Mouse (Mus musculus) embryo, embryonic 11 days (tissue): Measurements from ENCODE around the gene Cltb.
"Not testable (repeated sequence)": the region's sequence is repeated elsewhere in the genome, so short reads cannot be mapped to it uniquely, and the experiment has no call there.

Experiments used
- DNase-seq: peaks from one replicate; pipeline ENCODE4 v3.0.0-alpha.2; 2015

Gene Cltb

GRCm38 (mm10) chr13:54610972-54611754 lies at the start of gene Cltb:
Gene Cltb, minus strand, starts transcription at chr13:54611344.
- DNase-seq = peak; percentile 88

- DNase-seq = no peak
These were observed 49.7 kb upstream of the Cltb start for GRCm38 (mm10) chr13:54660877-54661276.

GRCm38 (mm10) chr13:54650461-54650860 lies 39.3 kb upstream of the Cltb start:
- no peak for DNase-seq

- DNase-seq = no peak
These were observed 23.9 kb upstream of the Cltb start for GRCm38 (mm10) chr13:54635011-54635410.

- DNase-seq = no peak
These were observed 21.7 kb upstream of the Cltb start for GRCm38 (mm10) chr13:54632731-54633277.

GRCm38 (mm10) chr13:54629128-54629527 lies 18.0 kb upstream of the Cltb start:
- DNase-seq = no peak

GRCm38 (mm10) chr13:54621960-54622521 lies 10.9 kb upstream of the Cltb start:
- DNase-seq = peak; percentile 46

- peak; percentile 98 for DNase-seq
These were observed 10.2 kb upstream of the Cltb start, which contains the start of gene Faf2 for GRCm38 (mm10) chr13:54621155-54621932. Gene Faf2, plus strand, starts transcription at chr13:54621784.

- no peak for DNase-seq
These were observed 5.9 kb upstream of the Cltb start for GRCm38 (mm10) chr13:54616998-54617397.

GRCm38 (mm10) chr13:54616307-54616706 lies 5.2 kb upstream of the Cltb start:
- DNase-seq = no peak

GRCm38 (mm10) chr13:54613141-54613540 lies 2.0 kb upstream of the Cltb start:
- DNase-seq = not testable (repeated sequence)

GRCm38 (mm10) chr13:54610613-54610971 lies 552 bp downstream of the Cltb start:
- DNase-seq = no peak

GRCm38 (mm10) chr13:54609301-54609700 lies 1.8 kb downstream of the Cltb start:
- DNase-seq = no peak

- DNase-seq = no peak
These were observed 2.5 kb downstream of the Cltb start for GRCm38 (mm10) chr13:54608666-54609065.

- no peak for DNase-seq
These were observed 3.1 kb downstream of the Cltb start for GRCm38 (mm10) chr13:54608002-54608401.

GRCm38 (mm10) chr13:54607204-54607603 lies 3.9 kb downstream of the Cltb start:
- DNase-seq = no peak

- no peak for DNase-seq
These were observed 5.7 kb downstream of the Cltb start for GRCm38 (mm10) chr13:54605426-54605825.

- DNase-seq = no peak
These were observed 6.9 kb downstream of the Cltb start for GRCm38 (mm10) chr13:54604221-54604620.

- no peak for DNase-seq
These were observed 7.6 kb downstream of the Cltb start for GRCm38 (mm10) chr13:54603501-54603900.

- no peak for DNase-seq
These were observed 8.5 kb downstream of the Cltb start for GRCm38 (mm10) chr13:54602639-54603111.

GRCm38 (mm10) chr13:54598622-54599143 lies 12.5 kb downstream of the Cltb start:
- DNase-seq = no peak

- DNase-seq = no peak
These were observed 14.3 kb downstream of the Cltb start for GRCm38 (mm10) chr13:54596870-54597269.

- DNase-seq = no peak
These were observed 14.9 kb downstream of the Cltb start for GRCm38 (mm10) chr13:54596107-54596690.
